Mouse (Mus musculus): ENCODE data around the gene Llcfc1.

The Llcfc1 gene

GRCm38 (mm10) chr6:41704123-41704522 is 19.9 kb downstream of the Llcfc1 start, which contains the start of gene Kel:
TSS of gene Kel (minus strand) at chr6:41704339.
- no peak for DNase-seq (ENCODE audit: low spot score in 2 of 2)

GRCm38 (mm10) chr6:41706275-41706674 is 22.0 kb downstream of the Llcfc1 start:
- DNase-seq (ENCODE audit: low spot score in 2 of 2): no peak

DNA sequence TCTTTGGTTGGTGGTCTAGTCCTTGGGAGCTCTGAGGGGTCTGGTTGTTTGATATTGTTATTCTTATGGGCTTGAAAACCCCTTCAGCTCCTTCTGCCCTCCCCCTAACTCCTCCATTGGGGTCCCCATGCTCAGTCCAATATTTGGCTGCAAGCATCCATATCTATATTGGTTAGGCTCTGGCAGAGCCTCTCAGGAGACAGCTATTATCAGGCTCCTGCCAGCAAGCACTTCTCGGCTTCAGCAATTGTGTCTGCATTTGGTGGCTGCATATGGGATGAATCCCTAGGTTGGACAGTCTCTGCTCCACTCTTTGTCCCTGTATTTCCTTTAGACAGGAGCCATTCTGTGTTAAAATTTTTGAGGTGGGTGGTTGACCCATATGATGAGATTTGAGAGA is 26.1 kb downstream of the Llcfc1 start:
- DNase-seq (ENCODE audit: low spot score in 2 of 2): no peak

DNA sequence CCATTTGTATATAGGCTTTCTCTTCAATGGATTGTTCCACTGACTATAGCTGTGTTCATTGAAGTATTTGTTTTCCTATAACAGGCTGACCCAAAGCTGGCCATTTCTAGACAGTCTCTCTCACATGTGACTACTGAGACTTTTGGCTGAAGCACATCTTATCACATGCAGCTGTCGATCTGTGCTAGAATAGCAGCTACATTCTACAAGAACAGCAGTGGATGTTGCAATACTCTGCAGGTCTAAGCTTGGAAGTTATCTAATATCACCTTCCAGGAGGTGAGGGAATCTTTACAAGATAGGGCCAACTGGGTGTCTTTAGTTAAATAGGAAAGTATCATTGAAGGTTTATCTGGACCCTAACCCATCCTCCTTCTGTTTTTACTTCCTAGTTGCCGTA is 37.2 kb downstream of the Llcfc1 start:
- no peak for DNase-seq (ENCODE audit: low spot score in 2 of 2)

DNA sequence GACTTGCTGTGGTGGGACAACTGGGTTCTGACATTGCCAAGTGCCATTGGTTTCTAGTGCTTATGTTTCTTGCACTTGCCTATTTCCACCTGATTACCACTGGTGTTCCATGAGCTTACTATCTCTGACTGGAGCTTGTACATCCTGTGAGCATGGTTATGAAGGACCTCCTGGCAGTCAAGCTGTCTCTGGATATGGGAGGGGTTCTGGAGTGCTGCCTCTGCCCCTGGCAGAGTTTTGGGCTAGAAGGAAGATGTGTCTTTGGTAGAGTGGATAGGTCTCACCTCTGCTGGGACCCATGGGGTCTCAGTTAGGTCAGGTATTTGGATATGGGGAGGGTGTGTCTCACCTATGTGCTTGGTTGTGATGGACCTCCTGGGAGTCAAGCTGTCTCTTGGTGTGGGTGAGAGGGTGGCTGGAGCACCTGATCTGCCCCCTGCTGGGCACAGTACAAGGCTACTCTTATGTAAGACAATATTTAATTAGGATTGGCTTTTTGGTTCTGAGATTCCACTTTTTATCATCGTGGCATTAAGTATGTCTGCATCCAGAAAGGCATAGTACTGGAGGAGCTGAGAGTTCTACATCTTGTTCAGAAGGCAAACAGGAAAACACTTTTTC is 43.9 kb downstream of the Llcfc1 start:
- DNase-seq (ENCODE audit: low spot score in 2 of 2): no peak

- no peak for DNase-seq (ENCODE audit: low spot score in 2 of 2)
These were observed 50.7 kb downstream of the Llcfc1 start for GRCm38 (mm10) chr6:41734719-41735470.
